Mouse (Mus musculus): Measurements from ENCODE around the gene Col12a1.

DNA sequence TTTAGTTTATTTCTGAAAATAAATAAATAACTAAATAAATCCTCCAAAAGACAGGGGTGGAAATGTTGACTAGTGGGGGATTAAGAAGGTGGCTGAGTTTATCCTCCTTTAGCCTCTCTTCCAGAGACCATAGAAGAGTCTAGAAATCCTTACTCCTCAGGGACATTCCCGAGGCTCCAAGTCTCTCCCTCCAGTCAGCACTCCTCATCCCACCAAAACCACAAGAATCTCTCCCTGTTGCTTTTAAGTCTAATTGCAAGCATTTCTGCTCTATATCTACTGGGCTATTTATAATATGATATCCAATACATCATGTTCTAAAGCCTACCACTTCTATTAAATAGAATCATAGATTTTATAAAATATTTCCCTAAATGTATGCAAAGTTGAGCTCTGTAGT, 109.8 kb downstream of the Col12a1 start:
- TF ChIP-seq CTCF (IDR thresholded peaks at IDR 0.05; ENCODE audit: control insufficient read depth, insufficient read depth, insufficient read length) (no peak), MAX (IDR thresholded peaks at IDR 0.05) (no peak), MYOG (IDR thresholded peaks at IDR 0.05; ENCODE audit: control insufficient read depth, extremely low read depth, insufficient read length) (no peak), USF1 (IDR thresholded peaks at IDR 0.05; ENCODE audit: low read depth) (no peak), CEBPB (IDR thresholded peaks at IDR 0.05; ENCODE audit: low read depth) (no peak), MYOD1 (IDR thresholded peaks at IDR 0.05; ENCODE audit: control insufficient read depth, insufficient read length, low read depth) (no peak), FOSL1 (IDR thresholded peaks at IDR 0.05; ENCODE audit: insufficient read depth, low read length, poor library complexity, severe bottlenecking) (no peak)
